Comparison of ENCODE assay signal across 12 mouse cellular contexts in the genomic region with DNA sequence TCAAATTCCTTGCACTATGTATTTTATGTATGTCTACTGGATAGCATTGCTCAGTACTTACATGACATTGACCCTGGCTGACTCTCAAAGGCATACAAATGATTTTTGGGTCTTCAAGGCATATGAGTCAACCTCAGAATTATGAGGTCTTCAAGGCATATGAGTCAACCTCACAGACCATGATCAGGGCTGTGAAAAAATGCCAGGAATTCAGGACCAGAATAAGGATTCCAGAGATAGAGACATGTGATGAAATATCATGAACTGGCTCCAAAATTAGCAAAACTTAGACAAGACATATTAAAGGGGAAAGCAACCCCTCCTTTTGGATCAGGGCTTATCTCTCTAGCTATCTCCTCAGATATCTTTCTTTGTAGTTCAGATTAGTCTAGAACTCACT.
"Had no signal": no experiment of that assay in that cellular context is flagged by ENCODE, and none has a peak within 500 bp of the region (broad histone marks: within the 10 kb centered on the region; RNA-seq: fewer than 3 reads in every experiment).

No protein-coding gene starts in this region.

- H3K27me3 ChIP-seq: kidney, embryonic 15.5 days; limb, embryonic 12.5 days; liver, embryonic 13.5 days; lung, embryonic 15.5 days; megakaryocyte, embryonic 14.5 days had no signal

- H3K4me2 ChIP-seq: kidney, embryonic 15.5 days; limb, embryonic 12.5 days; liver, embryonic 13.5 days; lung, embryonic 15.5 days; midbrain, embryonic 11.5 days had no signal

- DNase-seq: kidney, adult 2 months; kidney, postnatal 14 days; layer of hippocampus, adult 9-11 months; layer of hippocampus, postnatal 36 days; liver; liver, embryonic 13.5 days; liver, postnatal 0 days had no signal

- H3K36me3 ChIP-seq: kidney, embryonic 15.5 days; limb, embryonic 12.5 days; liver, embryonic 13.5 days; lung, embryonic 15.5 days had no signal

- H3K4me3 ChIP-seq: kidney, embryonic 15.5 days; limb, embryonic 12.5 days; liver, embryonic 13.5 days; lung, embryonic 15.5 days; megakaryocyte, embryonic 14.5 days had no signal
